Mouse (Mus musculus) hindbrain, embryonic 10.5 days (tissue): ENCODE results near the gene Stx1a. TPM values are rescaled to one million over a fixed set of nuclear protein-coding genes. Genes with fewer than 3 reads are reported as not detected.

Experiments
- DNase-seq: peaks from one replicate; pipeline ENCODE4 v3.0.0-alpha.2; 2017; ENCODE audit warnings: low spot score
- H3K27ac ChIP-seq: fragments of 300-500 bp; sonication (generic); 2 replicates; pipeline ENCODE4 v1.5.1; 2016; ENCODE audit warnings: mild to moderate bottlenecking, moderate library complexity
- H3K27me3 ChIP-seq: fragments of 300-500 bp; sonication (generic); 2 replicates; pipeline ENCODE4 v1.6.1; 2016; ENCODE audit warnings: mild to moderate bottlenecking; ENCODE audit not compliant: poor library complexity, insufficient read depth, severe bottlenecking
- H3K36me3 ChIP-seq: fragments of 300-500 bp; sonication (generic); 2 replicates; pipeline ENCODE4 v1.6.1; 2016; ENCODE audit warnings: mild to moderate bottlenecking, moderate library complexity
- H3K4me1 ChIP-seq: fragments of 300-500 bp; sonication (generic); replicated peaks from 2 replicates; pipeline ENCODE4 v1.6.1; 2016; ENCODE audit warnings: mild to moderate bottlenecking
- H3K4me3 ChIP-seq: fragments of 300-500 bp; sonication (generic); 2 replicates; pipeline ENCODE4 v1.5.1; 2016; ENCODE audit warnings: mild to moderate bottlenecking, moderate library complexity
- H3K9me3 ChIP-seq: fragments of 300-500 bp; sonication (generic); 2 replicates; pipeline ENCODE4 v1.6.1; 2016; ENCODE audit warnings: mild to moderate bottlenecking, moderate library complexity
- WGBS: fragments of 180-500 bp; shearing (Covaris S2); methylation state at CpG from one replicate; pipeline ENCODE4 v1.1.7; 2016; 5-methylcytosine and 5-hydroxymethylcytosine counted together
- polyA plus RNA-seq: library from polyadenylated mRNA; unstranded; fragments of >200 nt; fragmentation: Nextera tagmentation; extraction: Ambion mirVana; gene quantifications from 2 replicates; pipeline ENCODE4 v1.2.1, GENCODE M21; 2016

The Stx1a gene
- polyA plus RNA-seq, 1 experiment from 2014 or later: 20.5 TPM

GRCm38 (mm10) chr5:134989166-134989565, 34.1 kb upstream of the Stx1a start:
- Histone ChIP-seq H3K36me3 (no peaks in the 10 kb centered on the region), H3K4me3 (no peak overlapping the region), H3K4me1 (peaks cover 30% of the 10 kb centered on the region), H3K27ac (no peak overlapping the region), H3K27me3 (peaks cover 59% of the 10 kb centered on the region), H3K9me3 (no peaks in the 10 kb centered on the region)
- 76% methylated on average over 11 of the region's 11 CpGs for WGBS
- DNase-seq: no peak

- H3K9me3 ChIP-seq: no peaks in the 10 kb centered on the region
- H3K36me3 ChIP-seq: no peaks in the 10 kb centered on the region
- no peak for DNase-seq
- H3K4me3 ChIP-seq: no peak overlapping the region
- peaks cover 25% of the 10 kb centered on the region for H3K4me1 ChIP-seq
- H3K27ac ChIP-seq: no peak overlapping the region
- 70% methylated on average over 6 of the region's 6 CpGs for WGBS
- peaks cover 54% of the 10 kb centered on the region for H3K27me3 ChIP-seq
Observed at GRCm38 (mm10) chr5:134989741-134990140, 33.5 kb upstream of the Stx1a start.

- no peak overlapping the region for H3K4me3 ChIP-seq
- no peaks in the 10 kb centered on the region for H3K4me1 ChIP-seq
- DNase-seq: no peak
- no peak overlapping the region for H3K27ac ChIP-seq
- H3K9me3 ChIP-seq: no peaks in the 10 kb centered on the region
- H3K27me3 ChIP-seq: peaks cover 25% of the 10 kb centered on the region
- no peaks in the 10 kb centered on the region for H3K36me3 ChIP-seq
- WGBS: 91% methylated on average over 5 of the region's 5 CpGs
Observed at GRCm38 (mm10) chr5:134992566-134992965, 30.7 kb upstream of the Stx1a start.

GRCm38 (mm10) chr5:134998359-134998758, 24.9 kb upstream of the Stx1a start:
- H3K4me1 ChIP-seq: peaks cover 23% of the 10 kb centered on the region
- H3K27me3 ChIP-seq: peaks cover 6% of the 10 kb centered on the region
- H3K27ac ChIP-seq: no peak overlapping the region
- no peaks in the 10 kb centered on the region for H3K36me3 ChIP-seq
- H3K4me3 ChIP-seq: no peak overlapping the region
- no peaks in the 10 kb centered on the region for H3K9me3 ChIP-seq
- WGBS: 81% methylated on average over 6 of the region's 6 CpGs
- DNase-seq: no peak

- Histone ChIP-seq H3K27ac (no peak overlapping the region), H3K36me3 (no peaks in the 10 kb centered on the region), H3K4me3 (no peak overlapping the region), H3K4me1 (peaks cover 23% of the 10 kb centered on the region), H3K9me3 (no peaks in the 10 kb centered on the region), H3K27me3 (peaks cover 6% of the 10 kb centered on the region)
- DNase-seq: no peak
- 96% methylated on average over 4 of the region's 4 CpGs for WGBS
Observed at GRCm38 (mm10) chr5:134999797-135000196, 23.5 kb upstream of the Stx1a start.

- Histone ChIP-seq H3K36me3 (no peaks in the 10 kb centered on the region), H3K27ac (peak overlapping the region; percentile 81), H3K27me3 (peaks cover 6% of the 10 kb centered on the region), H3K4me1 (peaks cover 23% of the 10 kb centered on the region), H3K9me3 (no peaks in the 10 kb centered on the region), H3K4me3 (peak overlapping the region; percentile 36)
- no peak for DNase-seq
- 44% methylated on average over 16 of the region's 16 CpGs for WGBS
Observed at GRCm38 (mm10) chr5:135000751-135001150, 22.5 kb upstream of the Stx1a start.

- peaks cover 23% of the 10 kb centered on the region for H3K4me1 ChIP-seq
- no peaks in the 10 kb centered on the region for H3K9me3 ChIP-seq
- H3K36me3 ChIP-seq: no peaks in the 10 kb centered on the region
- peak overlapping the region; percentile 81 for H3K27ac ChIP-seq
- peaks cover 6% of the 10 kb centered on the region for H3K27me3 ChIP-seq
- WGBS: under 1% methylated on average over 14 of the region's 14 CpGs
- DNase-seq: peak; percentile 81
- H3K4me3 ChIP-seq: peak overlapping the region; percentile 36
Observed at GRCm38 (mm10) chr5:135001309-135001708, 22.0 kb upstream of the Stx1a start.

GRCm38 (mm10) chr5:135002151-135002550, 21.1 kb upstream of the Stx1a start:
- 60% methylated on average over 5 of the region's 5 CpGs for WGBS
- Histone ChIP-seq H3K4me3 (no peak overlapping the region), H3K9me3 (no peaks in the 10 kb centered on the region), H3K36me3 (no peaks in the 10 kb centered on the region), H3K4me1 (peaks cover 23% of the 10 kb centered on the region), H3K27ac (no peak overlapping the region), H3K27me3 (peaks cover 6% of the 10 kb centered on the region)
- no peak for DNase-seq

GRCm38 (mm10) chr5:135007802-135008571, 15.3 kb upstream of the Stx1a start:
- H3K4me1 ChIP-seq: peaks cover 49% of the 10 kb centered on the region
- no peak for DNase-seq
- 30% methylated on average over 16 of the region's 16 CpGs for WGBS
- no peaks in the 10 kb centered on the region for H3K36me3 ChIP-seq
- H3K4me3 ChIP-seq: peak overlapping the region; percentile 70
- peak overlapping the region; percentile 94 for H3K27ac ChIP-seq
- no peaks in the 10 kb centered on the region for H3K9me3 ChIP-seq
- peaks cover 21% of the 10 kb centered on the region for H3K27me3 ChIP-seq

- Histone ChIP-seq H3K36me3 (no peaks in the 10 kb centered on the region), H3K9me3 (no peaks in the 10 kb centered on the region), H3K27me3 (peaks cover 21% of the 10 kb centered on the region), H3K4me3 (peak within 1 kb of the TSS; percentile 70), H3K4me1 (peaks cover 51% of the 10 kb centered on the region), H3K27ac (peak within 1 kb of the TSS; percentile 94)
- WGBS: under 1% methylated on average over 52 of the region's 52 CpGs
- DNase-seq: peak; percentile 99
Observed at GRCm38 (mm10) chr5:135008671-135009589, 14.4 kb upstream of the Stx1a start, which contains the start of gene Abhd11. Gene Abhd11, plus strand, starts transcription at chr5:135009152.

- under 1% methylated on average over 37 of the region's 37 CpGs for WGBS
- Histone ChIP-seq H3K27ac (peak overlapping the region; percentile 94), H3K4me3 (peak overlapping the region; percentile 70), H3K4me1 (peaks cover 51% of the 10 kb centered on the region), H3K36me3 (no peaks in the 10 kb centered on the region), H3K9me3 (no peaks in the 10 kb centered on the region), H3K27me3 (peaks cover 21% of the 10 kb centered on the region)
- peak; percentile 91 for DNase-seq
Observed at GRCm38 (mm10) chr5:135009590-135010319, 13.5 kb upstream of the Stx1a start.

- DNase-seq: no peak
- H3K36me3 ChIP-seq: no peaks in the 10 kb centered on the region
- peak overlapping the region; percentile 70 for H3K4me3 ChIP-seq
- WGBS: 63% methylated on average over 7 of the region's 7 CpGs
- no peaks in the 10 kb centered on the region for H3K9me3 ChIP-seq
- peaks cover 53% of the 10 kb centered on the region for H3K4me1 ChIP-seq
- H3K27ac ChIP-seq: peak overlapping the region; percentile 94
- peaks cover 21% of the 10 kb centered on the region for H3K27me3 ChIP-seq
Observed at GRCm38 (mm10) chr5:135010320-135010709, 13.0 kb upstream of the Stx1a start.
